Mouse (Mus musculus) liver, embryonic 12.5 days (tissue): ENCODE results near the gene Dynlt1b. TPM values are rescaled to one million over a fixed set of nuclear protein-coding genes. Genes with fewer than 3 reads are reported as not detected.
"Not testable (repeated sequence)": the region's sequence is repeated elsewhere in the genome, so short reads cannot be mapped to it uniquely, and the experiment has no call there.

Experiments used
- ATAC-seq: fragments of 200-750 bp; cut with Nextera tagmentation; 2 replicates; pipeline ENCODE4 v1.8.0; 2017; ENCODE audit warnings: moderate number of reproducible peaks, mild to moderate bottlenecking, moderate library complexity
- H3K27ac ChIP-seq: fragments of 300-500 bp; sonication (generic); 2 replicates; pipeline ENCODE4 v1.5.1; 2016; ENCODE audit warnings: mild to moderate bottlenecking
- H3K27me3 ChIP-seq: fragments of 300-500 bp; sonication (generic); replicated peaks from 2 replicates; pipeline ENCODE4 v1.6.1; 2016; ENCODE audit warnings: mild to moderate bottlenecking, moderate library complexity
- H3K36me3 ChIP-seq: fragments of 300-500 bp; sonication (generic); 2 replicates; pipeline ENCODE4 v1.6.1; 2016; ENCODE audit warnings: mild to moderate bottlenecking, moderate library complexity
- H3K4me1 ChIP-seq: fragments of 300-500 bp; sonication (generic); 2 replicates; pipeline ENCODE4 v1.6.1; 2016
- H3K4me2 ChIP-seq: fragments of 300-500 bp; sonication (generic); 2 replicates; pipeline ENCODE4 v1.6.1; 2016; ENCODE audit warnings: mild to moderate bottlenecking, moderate library complexity
- H3K4me3 ChIP-seq: fragments of 300-500 bp; sonication (generic); 2 replicates; pipeline ENCODE4 v1.5.1; 2016; ENCODE audit warnings: mild to moderate bottlenecking, moderate library complexity
- H3K9ac ChIP-seq: fragments of 300-500 bp; sonication (generic); 2 replicates; pipeline ENCODE4 v1.6.1; 2016; ENCODE audit warnings: mild to moderate bottlenecking, moderate library complexity
- H3K9me3 ChIP-seq: fragments of 300-500 bp; sonication (generic); replicated peaks from 2 replicates; pipeline ENCODE4 v1.6.1; 2016; ENCODE audit warnings: mild to moderate bottlenecking, moderate library complexity
- WGBS: fragments of 180-500 bp; shearing (Covaris S2); methylation state at CpG from one replicate; pipeline ENCODE4 v1.1.7; 2016; ENCODE audit not compliant: insufficient replicate concordance; 5-methylcytosine and 5-hydroxymethylcytosine counted together
- polyA plus RNA-seq: library from polyadenylated mRNA; unstranded; fragments of >200 nt; fragmentation: Nextera tagmentation; extraction: Ambion mirVana; gene quantifications from 2 replicates; pipeline ENCODE4 v1.2.1, GENCODE M21; 2016

The Dynlt1b gene
- polyA plus RNA-seq, 1 experiment from 2014 or later: 229 TPM

DNA sequence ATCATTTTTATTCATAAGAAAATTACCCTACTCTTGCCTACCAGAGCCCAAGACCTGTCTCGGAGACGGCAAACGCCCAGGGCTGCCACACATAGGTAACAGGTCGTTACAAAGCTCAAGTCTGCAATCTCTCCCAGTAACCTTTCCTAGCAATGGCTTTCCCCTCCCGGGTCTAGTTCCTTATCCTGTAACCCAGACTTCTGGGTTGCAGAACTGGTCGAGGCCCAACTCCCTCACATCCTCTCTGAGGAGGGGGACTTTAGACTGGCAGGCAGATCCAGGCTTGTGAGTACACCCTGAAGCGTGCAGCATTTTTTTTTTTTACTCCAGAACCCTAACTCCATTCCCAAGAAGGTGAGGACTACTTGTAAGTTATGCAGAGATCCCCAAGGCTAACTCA, 46.0 kb downstream of the Dynlt1b start:
- H3K36me3 ChIP-seq, H3K9me3 ChIP-seq, H3K9ac ChIP-seq, H3K27ac ChIP-seq, ATAC-seq: not testable (repeated sequence)
- Histone ChIP-seq H3K4me1 (peaks cover 18% of the 10 kb centered on the region), H3K27me3 (peaks cover 14% of the 10 kb centered on the region), H3K4me3 (peak overlapping the region; percentile 67), H3K4me2 (peak overlapping the region; percentile 84)
- 47% methylated on average over 7 of the region's 7 CpGs for WGBS

DNA sequence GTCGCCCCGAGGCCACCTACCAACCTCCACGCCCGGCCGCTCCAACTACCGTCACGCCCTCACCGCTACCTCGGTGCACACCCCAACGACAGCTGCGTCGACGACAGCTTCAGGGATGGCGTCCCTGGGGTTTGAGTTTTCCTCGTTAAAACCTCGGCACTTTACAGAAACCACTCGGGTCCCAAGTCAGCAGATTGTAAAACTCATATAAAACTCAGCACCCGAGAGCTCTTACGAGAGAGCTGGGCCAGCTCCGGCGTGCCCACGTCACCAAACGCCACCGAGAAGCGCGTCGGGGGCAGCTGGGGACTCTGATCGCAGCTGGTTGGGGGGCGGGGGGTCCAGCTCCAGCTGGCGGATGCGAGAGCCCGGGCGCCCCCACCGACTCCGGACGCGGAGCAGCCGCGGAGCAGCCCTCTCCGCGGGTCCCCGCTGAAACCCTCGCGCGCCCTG, 46.6 kb downstream of the Dynlt1b start:
- peak; percentile 40; the same call in 1 of the 2 replicates for ATAC-seq
- Histone ChIP-seq H3K4me2 (peak overlapping the region; percentile 84), H3K4me3 (peak overlapping the region; percentile 67), H3K9ac (peak overlapping the region; percentile 72), H3K4me1 (peaks cover 18% of the 10 kb centered on the region), H3K27me3 (peaks cover 14% of the 10 kb centered on the region)
- WGBS: under 1% methylated on average over 45 of the region's 45 CpGs
- not testable (repeated sequence) for H3K9me3 ChIP-seq, H3K27ac ChIP-seq, H3K36me3 ChIP-seq

DNA sequence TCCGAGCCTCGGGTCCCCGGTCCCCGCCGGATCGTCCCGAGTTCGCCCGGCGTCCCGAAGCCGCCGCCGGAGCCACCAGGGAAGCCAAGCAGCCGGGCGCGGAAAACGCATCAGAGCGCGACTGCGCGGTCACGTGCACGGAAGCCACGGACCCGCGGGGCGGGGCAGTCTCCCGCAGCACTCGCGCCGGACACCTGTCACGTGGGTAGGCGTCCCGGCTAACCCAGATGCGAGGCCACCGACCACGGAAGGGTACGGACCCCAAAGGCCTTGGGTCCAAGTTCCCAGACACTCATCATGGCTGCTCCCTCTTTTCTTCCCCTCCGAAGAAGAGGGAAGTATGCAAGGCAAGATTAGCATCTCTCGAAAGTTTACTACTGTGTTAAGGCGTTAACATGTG, 47.1 kb downstream of the Dynlt1b start:
- H3K27me3 ChIP-seq: peaks cover 17% of the 10 kb centered on the region
- peak overlapping the region; percentile 84 for H3K4me2 ChIP-seq
- ATAC-seq: peak; percentile 38; the same call in 1 of the 2 replicates
- peak overlapping the region; percentile 72 for H3K9ac ChIP-seq
- H3K4me3 ChIP-seq: peak overlapping the region; percentile 67
- H3K9me3 ChIP-seq, H3K36me3 ChIP-seq, H3K27ac ChIP-seq: not testable (repeated sequence)
- H3K4me1 ChIP-seq: peaks cover 18% of the 10 kb centered on the region
- 2% methylated on average over 42 of the region's 42 CpGs for WGBS

DNA sequence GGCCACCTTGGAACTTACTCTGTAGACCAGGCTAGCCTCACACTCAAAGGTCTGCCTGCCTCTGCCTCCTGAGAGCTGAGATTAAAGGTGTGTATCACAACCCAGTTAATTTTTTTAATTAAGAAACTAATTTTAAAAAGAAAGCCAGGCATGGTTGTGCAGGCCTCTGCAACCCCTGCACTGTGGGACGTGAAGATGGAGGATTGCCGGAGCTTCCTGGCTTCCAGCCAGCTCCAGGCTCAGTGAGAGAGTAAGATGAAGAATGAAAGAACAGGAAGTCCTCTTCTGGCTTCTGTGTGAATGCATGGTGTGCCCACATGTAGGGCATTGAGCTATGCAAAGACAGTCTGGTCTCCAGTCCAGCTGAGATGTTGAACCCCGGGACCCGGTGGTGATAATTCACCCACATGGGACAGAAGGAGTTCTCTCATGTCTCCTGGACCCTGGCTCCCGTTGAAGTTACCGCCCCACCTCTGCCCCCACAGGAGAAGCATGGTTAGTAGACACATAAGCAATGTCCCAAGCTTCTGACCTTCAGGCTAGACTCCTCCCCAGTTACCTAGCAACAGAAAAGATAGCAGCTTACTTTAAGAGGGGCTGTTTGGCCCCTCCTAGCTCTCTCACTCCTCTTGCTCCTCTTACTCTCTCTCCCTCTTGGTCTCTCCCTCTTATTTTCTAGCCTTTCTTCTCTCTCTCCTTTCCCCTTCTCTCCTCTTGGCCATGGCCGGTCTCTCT, 51.1 kb downstream of the Dynlt1b start:
- H3K27ac ChIP-seq, H3K9me3 ChIP-seq, H3K4me2 ChIP-seq, H3K4me3 ChIP-seq, ATAC-seq, H3K9ac ChIP-seq, H3K4me1 ChIP-seq, H3K36me3 ChIP-seq: not testable (repeated sequence)
- peaks cover 14% of the 10 kb centered on the region for H3K27me3 ChIP-seq
- WGBS: 51% methylated on average over 5 of the region's 7 CpGs

DNA sequence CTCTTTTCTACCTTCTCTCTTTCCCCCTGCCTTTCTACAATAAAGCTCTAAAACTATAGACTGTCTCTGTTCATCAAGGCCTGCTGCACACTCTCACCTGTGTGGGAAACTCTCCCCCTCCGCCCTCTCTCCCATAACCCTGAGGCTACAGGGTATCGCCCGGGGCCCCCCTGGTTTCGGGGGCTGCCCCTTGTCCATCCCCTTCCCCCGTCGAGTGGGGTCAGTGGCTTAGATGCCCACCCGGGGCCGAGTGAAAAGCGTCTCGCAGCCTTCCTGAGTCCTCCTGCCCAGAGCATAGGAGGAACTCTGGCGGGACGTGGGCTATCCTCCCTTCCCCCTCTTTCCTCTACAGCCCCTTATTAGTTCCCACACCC, 51.7 kb downstream of the Dynlt1b start:
- H3K36me3 ChIP-seq, H3K9me3 ChIP-seq, H3K27ac ChIP-seq, H3K4me2 ChIP-seq, ATAC-seq, H3K9ac ChIP-seq, H3K4me3 ChIP-seq, H3K4me1 ChIP-seq: not testable (repeated sequence)
- H3K27me3 ChIP-seq: peaks cover 10% of the 10 kb centered on the region
- 72% methylated on average over 12 of the region's 12 CpGs for WGBS

DNA sequence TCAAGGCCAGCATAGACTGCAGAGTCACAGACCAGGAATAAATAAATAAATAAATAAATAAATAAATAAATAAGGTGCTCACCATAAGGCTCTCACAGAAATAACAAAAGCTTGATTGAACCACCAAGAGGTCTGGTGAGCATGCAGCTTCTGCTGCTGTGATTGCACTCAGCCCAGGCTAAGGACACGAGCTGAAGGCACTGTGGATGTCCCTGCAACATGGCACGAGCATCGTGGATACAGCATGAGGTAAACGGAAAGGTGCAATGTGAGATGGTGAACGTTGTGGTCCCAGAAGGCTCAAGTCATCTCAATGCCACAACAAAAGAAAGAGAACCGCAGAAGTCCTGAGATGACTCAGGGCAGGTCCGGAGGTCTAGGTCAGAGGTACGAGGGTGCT, 52.3 kb downstream of the Dynlt1b start:
- H3K4me3 ChIP-seq, ATAC-seq, H3K36me3 ChIP-seq, H3K4me2 ChIP-seq, H3K9ac ChIP-seq, H3K27ac ChIP-seq, H3K27me3 ChIP-seq, H3K4me1 ChIP-seq, H3K9me3 ChIP-seq: not testable (repeated sequence)
- WGBS: 66% methylated on average over 8 of the region's 8 CpGs

Other genes starting within 250 kb of the Dynlt1b start
- gene Tmem181a, start 173.3 kb upstream of the Dynlt1b start, polyA plus RNA-seq: 5.3 and 5.6 TPM in 2 replicates
- gene Dynlt1a, start 112.6 kb upstream of the Dynlt1b start, polyA plus RNA-seq: 6.7 and 8.5 TPM in 2 replicates
- gene Dynlt1c, start 171.6 kb downstream of the Dynlt1b start, polyA plus RNA-seq: 8.1 and 10.1 TPM in 2 replicates
- gene Dynlt1f, start 225.8 kb downstream of the Dynlt1b start, polyA plus RNA-seq: 103 and 105 TPM in 2 replicates
- gene Sytl3, start 229.0 kb downstream of the Dynlt1b start, polyA plus RNA-seq: not detected in 2 replicates